Mouse (Mus musculus) left cerebral cortex, adult 2 months (tissue): ENCODE measurements at regions not wholly inside any gene's neighbourhood (a gene's known extent, or its start where the extent isn't known, plus 50 kb on each side); places are given as distances from the start of the nearest gene placed in this dataset.

ENCODE experiments used
- DNase-seq, 2 experiments: peaks; one replicate each; pipeline ENCODE4 v3.0.0; 2021 to 2022; ENCODE audit warnings: low spot score in 2 of 2, mixed read lengths in 1 of 2; ENCODE audit errors: extremely low spot score in 1 of 2
- H3K27ac ChIP-seq: fragments of 200-600 bp; 2 replicates; pipeline ENCODE4 v1.8.1; 2022
- H3K4me3 ChIP-seq: fragments of 200-600 bp; 2 replicates; pipeline ENCODE4 v1.8.1; 2022
- CTCF ChIP-seq: fragments of 200-600 bp; IDR thresholded peaks from 2 replicates; pipeline ENCODE4 v1.8.1; 2022; ENCODE audit warnings: antibody characterized with exemption, mild to moderate bottlenecking, moderate library complexity
- intact Hi-C: fragments of 180-260 bp; cut with DNase I; formaldehyde crosslinking; loops from one replicate; pipeline ENCODE4 v1.15.1; 2025

- Histone ChIP-seq H3K27ac (no peak overlapping the region), H3K4me3 (no peak overlapping the region)
- TF ChIP-seq CTCF, result no peak
- DNase-seq, result no peak
- intact Hi-C loops, result no loop called here
Observed at GRCm38 (mm10) chr4:72060605-72061352, 139.9 kb downstream of the Tle1 start.

GRCm38 (mm10) chr4:72049638-72050454 is 150.9 kb downstream of the Tle1 start:
- intact Hi-C loops, result no loop called here
- no peak overlapping the region for H3K4me3 ChIP-seq
- no peak for TF ChIP-seq CTCF
- DNase-seq, result no peak
- H3K27ac ChIP-seq, result no peak overlapping the region

GRCm38 (mm10) chr4:72022152-72022551 is 178.6 kb downstream of the Tle1 start:
- intact Hi-C loops, result no loop called here
- DNase-seq, result no peak
- Histone ChIP-seq H3K4me3 (no peak overlapping the region), H3K27ac (no peak overlapping the region)
- TF ChIP-seq CTCF, result no peak

GRCm38 (mm10) chr4:72014221-72014850 is 186.4 kb downstream of the Tle1 start:
- TF ChIP-seq CTCF, result no peak
- intact Hi-C loops, result loop anchor here (1.0 kb wide), 1 partner anchor 139 kb away; no protein-coding TSS in a partner anchor
- Histone ChIP-seq H3K4me3 (no peak overlapping the region), H3K27ac (no peak overlapping the region)
- DNase-seq, result no peak

- Histone ChIP-seq H3K27ac (no peak overlapping the region), H3K4me3 (no peak overlapping the region)
- no peak for DNase-seq
- TF ChIP-seq CTCF, result no peak
- intact Hi-C loops, result no loop called here
Observed at GRCm38 (mm10) chr4:72013583-72013982, 187.1 kb downstream of the Tle1 start.

GRCm38 (mm10) chr4:72010316-72010715 is 190.4 kb downstream of the Tle1 start:
- Histone ChIP-seq H3K4me3 (no peak overlapping the region), H3K27ac (no peak overlapping the region)
- intact Hi-C loops, result no loop called here
- no peak for TF ChIP-seq CTCF
- no peak for DNase-seq

- intact Hi-C loops, result no loop called here
- Histone ChIP-seq H3K27ac (no peak overlapping the region), H3K4me3 (no peak overlapping the region)
- no peak for DNase-seq
- TF ChIP-seq CTCF, result no peak
Observed at GRCm38 (mm10) chr4:72005926-72006325, 194.8 kb downstream of the Tle1 start.

GRCm38 (mm10) chr4:72001221-72001875 is 199.4 kb downstream of the Tle1 start:
- Histone ChIP-seq H3K27ac (no peak overlapping the region), H3K4me3 (no peak overlapping the region)
- no peak for DNase-seq
- intact Hi-C loops, result no loop called here
- no peak for TF ChIP-seq CTCF

GRCm38 (mm10) chr4:71968701-71969100 is 210.9 kb upstream of the Gm11232 start:
- Histone ChIP-seq H3K27ac (no peak overlapping the region), H3K4me3 (no peak overlapping the region)
- intact Hi-C loops, result no loop called here
- no peak for TF ChIP-seq CTCF
- DNase-seq, result no peak

- no peak overlapping the region for H3K4me3 ChIP-seq
- no peak for TF ChIP-seq CTCF
- peak overlapping the region; percentile 55; the same call in 1 of the 2 replicates for H3K27ac ChIP-seq
- DNase-seq, result no peak
- intact Hi-C loops, result loop anchor here (2.0 to 10.0 kb wide), 2 partner anchors 79 to 489 kb away; no protein-coding TSS in a partner anchor
Observed at GRCm38 (mm10) chr4:71953441-71953840, 195.7 kb upstream of the Gm11232 start.

GRCm38 (mm10) chr4:71933240-71933986 is 175.6 kb upstream of the Gm11232 start:
- Histone ChIP-seq H3K27ac (no peak overlapping the region), H3K4me3 (no peak overlapping the region)
- DNase-seq, result no peak
- intact Hi-C loops, result no loop called here
- TF ChIP-seq CTCF, result no peak
